Comparison of ENCODE assay signal across 31 mouse cellular contexts in genomic region chr2:147560426-147561155, GRCm38 (mm10).
A peak's percentile ranks its signal among the peaks of the same experiment; 100 is the strongest.
DNase-seq lines count a peak whose midpoint lies in the region; ATAC-seq and TF ChIP-seq lines count a peak whose summit lies in the region.
"Had no signal": no experiment of that assay in that cellular context is flagged by ENCODE, and none has a peak within 500 bp of the region (broad histone marks: within the 10 kb centered on the region; RNA-seq: fewer than 3 reads in every experiment).

No protein-coding gene starts in this region.

- H3K79me2 ChIP-seq in liver, adult 2 months (ENCODE audit: control insufficient read depth, insufficient read depth, low read length), result no peaks in the 10 kb centered on the region

- DNase-seq in liver, adult 2 months (ENCODE audit: extremely low read depth, low read depth, low spot score), result peak; percentile 74
- DNase-seq in liver, result no peak
- DNase-seq in embryonic facial prominence, embryonic 11.5 days (ENCODE audit: low spot score), result peak; percentile 20
- DNase-seq in neural tube, embryonic 11.5 days (ENCODE audit: low spot score), result peak; percentile 23
- DNase-seq in c-Kit-positive CD71-positive TER-119-positive erythroid progenitor cells, embryonic 14.5 days (ENCODE audit: low spot score), result no peak
- no peak for DNase-seq in thymus, postnatal 4 days
- DNase-seq: adrenal gland, postnatal 25 days; cerebellum, adult 2 months; cerebellum, postnatal 14 days; forebrain, postnatal 0 days; gastrocnemius, postnatal 14 days; kidney, adult 18-20 months; kidney, postnatal 36 days; layer of hippocampus, postnatal 36 days; left cerebral cortex, postnatal 4 days; lung, embryonic 14.5 days; lung, postnatal 14 days; thymus, adult 2 months; thymus, postnatal 36 days had no signal

- ATAC-seq in embryonic facial prominence, embryonic 11.5 days (replicated peaks; ENCODE audit: insufficient number of reproducible peaks, low FRiP score, low TSS enrichment, low read depth), result no peak
- peak; percentile 61 for ATAC-seq in limb, embryonic 12.5 days (ENCODE audit: insufficient number of reproducible peaks, insufficient read depth, low FRiP score, low TSS enrichment, low read depth)
- ATAC-seq in neural tube, embryonic 11.5 days (ENCODE audit: insufficient read depth, low FRiP score, low TSS enrichment), result no peak
- no peak for ATAC-seq in inflammation-experienced regulatory T-cells, adult 6 months
- ATAC-seq: forebrain, postnatal 0 days; midbrain, embryonic 15.5 days had no signal

- no peaks in the 10 kb centered on the region for H3K9me3 ChIP-seq in embryonic facial prominence, embryonic 11.5 days (replicated peaks; ENCODE audit: control insufficient read depth, low read length)
- H3K9me3 ChIP-seq in limb, embryonic 12.5 days, result no peaks in the 10 kb centered on the region
- H3K9me3 ChIP-seq in neural tube, embryonic 11.5 days (ENCODE audit: control insufficient read depth, low read length), result no peaks in the 10 kb centered on the region
- H3K9me3 ChIP-seq: embryonic facial prominence, embryonic 15.5 days; forebrain, embryonic 12.5 days; heart, embryonic 12.5 days; kidney, embryonic 15.5 days; liver, embryonic 15.5 days; midbrain, embryonic 10.5 days; midbrain, embryonic 15.5 days; neural tube, embryonic 13.5 days had no signal

- 48% methylated on average over 20 of the region's 20 CpGs for WGBS in liver, adult 2 months
- WGBS in embryonic facial prominence, embryonic 11.5 days, result 59% methylated on average over 20 of the region's 20 CpGs
- 14% methylated on average over 20 of the region's 20 CpGs for WGBS in limb, embryonic 12.5 days
- 58% methylated on average over 20 of the region's 20 CpGs for WGBS in neural tube, embryonic 11.5 days

- no peak for TF ChIP-seq CTCF in liver, adult 2 months (IDR thresholded peaks at IDR 0.05; ENCODE audit: low read depth, low read length)

- no peak overlapping the region for H3K9ac ChIP-seq in liver, adult 2 months (ENCODE audit: low read depth, low read length)
- H3K9ac ChIP-seq in embryonic facial prominence, embryonic 11.5 days (replicated peaks; ENCODE audit: low read length), result no peak overlapping the region
- no peak overlapping the region for H3K9ac ChIP-seq in limb, embryonic 12.5 days (replicated peaks)
- H3K9ac ChIP-seq in neural tube, embryonic 11.5 days (ENCODE audit: low read length), result no peak overlapping the region
- H3K9ac ChIP-seq: embryonic facial prominence, embryonic 15.5 days; forebrain, embryonic 12.5 days; forebrain, postnatal 0 days; heart, embryonic 12.5 days; hindbrain, embryonic 14.5 days; kidney, embryonic 15.5 days; liver, embryonic 15.5 days; lung, embryonic 14.5 days; midbrain, embryonic 15.5 days; neural tube, embryonic 13.5 days had no signal

- no peaks in the 10 kb centered on the region for H3K36me3 ChIP-seq in liver, adult 2 months (ENCODE audit: control insufficient read depth, insufficient read depth, low read length)
- H3K36me3 ChIP-seq in embryonic facial prominence, embryonic 11.5 days (replicated peaks; ENCODE audit: control insufficient read depth, insufficient read depth, low read depth, low read length), result no peaks in the 10 kb centered on the region
- H3K36me3 ChIP-seq in limb, embryonic 12.5 days, result no peaks in the 10 kb centered on the region
- H3K36me3 ChIP-seq in neural tube, embryonic 11.5 days (ENCODE audit: control insufficient read depth, insufficient read depth, low read length), result no peaks in the 10 kb centered on the region
- H3K36me3 ChIP-seq: embryonic facial prominence, embryonic 15.5 days; forebrain, embryonic 12.5 days; G1E; heart, embryonic 12.5 days; kidney, embryonic 15.5 days; liver, embryonic 15.5 days; midbrain, embryonic 10.5 days; midbrain, embryonic 15.5 days; neural tube, embryonic 13.5 days had no signal

- no peaks in the 10 kb centered on the region for H3K27me3 ChIP-seq in liver, adult 2 months (ENCODE audit: control insufficient read depth, insufficient read depth, low read length)
- no peaks in the 10 kb centered on the region for H3K27me3 ChIP-seq in embryonic facial prominence, embryonic 11.5 days (ENCODE audit: control insufficient read depth, insufficient read depth, low read length)
- H3K27me3 ChIP-seq in limb, embryonic 12.5 days, result peaks cover 62% of the 10 kb centered on the region
- H3K27me3 ChIP-seq in neural tube, embryonic 11.5 days (ENCODE audit: control insufficient read depth, insufficient read depth, low read length), result no peaks in the 10 kb centered on the region
- H3K27me3 ChIP-seq: embryonic facial prominence, embryonic 15.5 days; forebrain, embryonic 12.5 days; heart, embryonic 12.5 days; kidney, embryonic 15.5 days; liver, embryonic 15.5 days; midbrain, embryonic 15.5 days; neural tube, embryonic 13.5 days had no signal

- no peak overlapping the region for H3K4me3 ChIP-seq in liver, adult 2 months (ENCODE audit: insufficient read depth, low read depth, low read length)
- no peak overlapping the region for H3K4me3 ChIP-seq in embryonic facial prominence, embryonic 11.5 days (ENCODE audit: low read depth, low read length)
- H3K4me3 ChIP-seq in limb, embryonic 12.5 days (replicated peaks), result no peak overlapping the region
- no peak overlapping the region for H3K4me3 ChIP-seq in neural tube, embryonic 11.5 days (ENCODE audit: low read depth, low read length)
- H3K4me3 ChIP-seq: embryonic facial prominence, embryonic 15.5 days; forebrain, embryonic 12.5 days; heart, embryonic 12.5 days; kidney, embryonic 15.5 days; liver, embryonic 15.5 days; midbrain, embryonic 10.5 days; midbrain, embryonic 15.5 days; neural tube, embryonic 13.5 days had no signal

- H3K4me1 ChIP-seq in liver, adult 2 months (ENCODE audit: control insufficient read depth, insufficient read depth, low read length), result no peaks in the 10 kb centered on the region; the same call in 1 of the 2 replicates
- no peaks in the 10 kb centered on the region for H3K4me1 ChIP-seq in embryonic facial prominence, embryonic 11.5 days (ENCODE audit: control insufficient read depth, insufficient read depth, low read length)
- H3K4me1 ChIP-seq in limb, embryonic 12.5 days (replicated peaks), result peaks cover 17% of the 10 kb centered on the region
- no peaks in the 10 kb centered on the region for H3K4me1 ChIP-seq in neural tube, embryonic 11.5 days (ENCODE audit: control insufficient read depth, insufficient read depth, low read length)
- H3K4me1 ChIP-seq: embryonic facial prominence, embryonic 15.5 days; forebrain, embryonic 12.5 days; heart, embryonic 12.5 days; kidney, embryonic 15.5 days; liver, embryonic 15.5 days; midbrain, embryonic 10.5 days; midbrain, embryonic 15.5 days; neural tube, embryonic 13.5 days had no signal

- no peak overlapping the region for H3K27ac ChIP-seq in liver, adult 2 months (replicated peaks; ENCODE audit: insufficient read depth, low read depth, low read length)
- H3K27ac ChIP-seq in embryonic facial prominence, embryonic 11.5 days (replicated peaks; ENCODE audit: low read depth, low read length), result no peak overlapping the region
- no peak overlapping the region for H3K27ac ChIP-seq in limb, embryonic 12.5 days
- H3K27ac ChIP-seq in neural tube, embryonic 11.5 days (ENCODE audit: low read depth, low read length), result no peak overlapping the region
- H3K27ac ChIP-seq: embryonic facial prominence, embryonic 15.5 days; forebrain, embryonic 12.5 days; hindbrain, embryonic 14.5 days; kidney, embryonic 15.5 days; liver, embryonic 15.5 days; midbrain, embryonic 10.5 days; midbrain, embryonic 15.5 days; neural tube, embryonic 13.5 days had no signal

- no peak overlapping the region for H3K4me2 ChIP-seq in embryonic facial prominence, embryonic 11.5 days (ENCODE audit: low read depth, low read length)
- H3K4me2 ChIP-seq in limb, embryonic 12.5 days, result 0 out of 2 replicates have a peak overlapping the region, but pooled peaks have one; percentile 2
- no peak overlapping the region for H3K4me2 ChIP-seq in neural tube, embryonic 11.5 days (ENCODE audit: low read depth)
- H3K4me2 ChIP-seq: embryonic facial prominence, embryonic 15.5 days; forebrain, embryonic 12.5 days; heart, embryonic 12.5 days; hindbrain, embryonic 14.5 days; kidney, embryonic 15.5 days; liver, embryonic 15.5 days; lung, embryonic 14.5 days; midbrain, embryonic 15.5 days; neural tube, embryonic 13.5 days had no signal

- no peak for TF ChIP-seq POLR2A in liver, adult 2 months (IDR thresholded peaks at IDR 0.05; ENCODE audit: extremely low read depth, insufficient read depth, low read length)

Comparison
In these comparisons a context has a peak if more than half of its experiments do, and no peak if none do; other contexts are left out.
1. DNase-seq: peak in liver, adult 2 months (single experiment), embryonic facial prominence, embryonic 11.5 days (single experiment) and neural tube, embryonic 11.5 days (single experiment); none in liver (single experiment), c-Kit-positive CD71-positive TER-119-positive erythroid progenitor cells, embryonic 14.5 days (single experiment) and thymus, postnatal 4 days (single experiment).